Mouse (Mus musculus): ENCODE measurements around the gene App. TPM values are rescaled to one million over a fixed set of nuclear protein-coding genes. Genes with fewer than 3 reads are reported as not detected.

Gene App
- polyA plus RNA-seq, 1 experiment = 341 TPM

DNA sequence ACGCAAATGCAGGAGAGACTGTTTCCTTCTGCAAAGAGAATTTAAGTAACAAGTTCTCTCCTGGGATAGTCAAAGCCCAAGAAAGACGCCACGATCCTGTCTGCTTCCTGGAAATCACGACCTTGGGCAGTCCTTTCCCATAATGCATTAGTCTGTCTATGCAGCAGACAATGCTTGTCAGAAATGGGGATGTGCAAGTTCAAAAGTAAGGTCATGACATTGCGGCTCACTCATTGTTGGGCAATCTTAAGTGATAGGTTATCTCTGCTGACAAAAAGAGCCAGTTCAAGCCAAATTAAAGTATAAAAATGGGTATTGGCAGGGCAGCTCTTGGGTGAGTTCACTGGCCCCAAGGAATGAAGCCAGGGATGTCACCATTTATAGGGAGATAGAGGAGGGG, 51.6 kb downstream of the App start:
- DNase-seq (ENCODE audit: low spot score) = no peak

- DNase-seq (ENCODE audit: low spot score) = no peak
Measured at GRCm38 (mm10) chr16:85118916-85119315, 54.6 kb downstream of the App start.

DNA sequence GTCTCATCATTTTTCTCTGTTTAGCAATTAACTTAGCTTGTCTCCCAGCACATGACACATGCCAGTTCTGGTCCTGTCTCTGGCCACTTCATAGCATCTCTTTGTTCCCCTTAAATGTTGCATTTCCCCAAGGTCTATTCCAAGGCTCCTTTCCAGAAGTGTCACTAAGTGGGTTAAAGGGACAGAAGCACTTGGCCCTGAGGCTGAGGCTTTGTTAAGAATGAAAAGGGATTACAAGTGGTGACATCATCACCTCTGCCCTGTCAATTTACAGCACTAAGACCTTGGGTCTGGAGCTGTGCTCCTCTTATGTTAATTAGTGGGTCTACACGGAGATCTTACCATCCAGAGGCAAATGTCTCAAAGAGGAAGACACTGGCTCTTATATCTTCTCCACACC, 56.0 kb downstream of the App start:
- DNase-seq (ENCODE audit: low spot score) = no peak

GRCm38 (mm10) chr16:85115837-85116236, 57.7 kb downstream of the App start:
- no peak for DNase-seq (ENCODE audit: low spot score)

DNA sequence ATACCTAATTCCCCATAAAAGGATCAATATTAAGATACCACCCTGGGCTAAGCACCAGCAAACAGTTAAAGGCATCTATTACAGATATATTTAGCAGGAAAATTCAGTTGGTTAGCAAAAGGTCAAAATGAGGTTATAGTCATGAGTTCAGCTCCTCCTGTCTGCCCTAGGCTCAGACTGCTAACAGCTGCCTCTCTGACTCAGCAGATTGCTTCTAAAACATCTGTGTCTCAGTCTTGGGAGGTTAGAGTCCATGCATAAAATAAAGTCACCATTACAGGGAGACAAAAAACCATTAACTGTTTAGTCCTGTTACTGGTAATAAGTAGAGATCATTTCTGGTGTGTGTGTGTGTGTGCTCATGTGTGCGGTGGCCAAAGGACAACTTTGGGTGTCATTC, 58.8 kb downstream of the App start:
- DNase-seq (ENCODE audit: low spot score) = no peak

DNA sequence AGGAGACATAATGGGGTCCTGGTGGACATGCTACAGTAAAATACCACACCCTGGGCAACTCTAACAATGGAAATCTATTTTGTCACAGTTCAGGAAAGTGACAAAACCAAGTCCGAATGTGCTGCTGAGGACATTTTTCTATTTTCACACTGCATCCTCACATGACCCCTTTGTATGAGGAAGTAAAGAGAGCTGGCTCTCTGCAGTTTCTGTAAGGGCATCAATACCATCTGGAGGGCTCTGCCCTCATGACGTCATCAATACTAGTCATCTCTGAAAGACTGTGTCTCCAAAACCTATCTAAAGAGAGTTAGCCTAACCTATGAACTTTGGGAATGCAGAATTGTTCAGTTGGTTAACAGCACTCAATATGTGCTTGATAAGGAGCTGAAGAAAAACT, 59.6 kb downstream of the App start:
- no peak for DNase-seq (ENCODE audit: low spot score)

DNA sequence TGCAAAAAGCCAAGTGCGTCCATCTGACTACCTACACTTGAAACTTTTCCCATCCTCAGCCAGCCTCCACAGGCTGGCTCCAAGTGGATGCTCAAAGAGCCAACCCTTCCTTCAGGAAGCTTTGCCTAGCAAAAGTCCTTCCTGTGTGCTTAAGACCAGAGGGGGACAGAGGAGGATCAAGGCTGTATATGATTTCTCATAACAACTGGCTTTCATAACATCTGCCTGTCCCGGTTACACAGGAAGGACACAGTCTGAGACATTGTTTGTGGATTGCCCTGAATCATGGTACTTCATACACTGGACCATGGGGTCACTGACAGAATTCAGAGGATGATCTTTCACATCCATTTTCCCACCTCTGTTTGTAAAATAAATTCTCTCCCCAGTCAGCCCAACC, 61.3 kb downstream of the App start:
- DNase-seq (ENCODE audit: low spot score) = no peak

DNA sequence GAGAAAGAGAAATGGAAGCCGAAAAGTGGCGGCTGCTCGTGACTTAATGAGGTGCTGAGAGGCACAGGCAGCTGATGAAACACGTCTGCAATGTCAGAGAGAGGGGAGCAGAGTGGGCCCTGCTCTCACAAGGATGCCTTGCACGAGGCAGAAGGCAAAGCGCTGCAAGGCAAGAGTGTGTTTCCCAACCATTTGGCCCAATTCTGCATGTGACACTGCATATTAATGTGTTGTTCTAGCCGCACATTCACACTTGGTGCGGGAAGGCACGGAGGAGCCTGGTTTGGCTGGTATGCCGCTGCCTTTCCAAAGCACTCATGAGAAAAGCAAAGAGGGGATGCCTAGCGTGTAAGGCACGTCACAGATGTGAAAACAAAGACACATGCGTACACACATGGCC, 63.1 kb downstream of the App start:
- no peak for DNase-seq (ENCODE audit: low spot score)

DNA sequence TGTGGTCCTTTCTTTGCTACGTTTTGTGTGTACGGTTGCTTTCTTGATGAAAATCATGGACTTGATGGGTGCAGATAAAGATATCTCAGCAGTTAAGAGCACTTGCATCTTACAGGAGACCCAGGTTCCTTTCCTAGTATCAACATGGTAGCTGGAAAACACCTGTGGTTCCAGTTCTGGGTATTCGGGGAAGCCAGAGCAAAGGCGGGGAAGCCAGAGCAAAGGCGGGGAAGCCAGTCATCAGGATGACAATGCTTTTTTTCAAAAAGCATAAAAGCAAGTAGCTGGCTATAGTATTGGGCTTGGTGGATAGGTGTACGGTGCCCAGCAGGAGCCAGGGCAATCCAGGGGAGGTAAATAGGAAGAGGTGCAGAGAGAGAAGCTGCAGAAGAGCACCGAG, 65.1 kb downstream of the App start:
- DNase-seq (ENCODE audit: low spot score) = no peak

- no peak for DNase-seq (ENCODE audit: low spot score)
Measured at GRCm38 (mm10) chr16:85106644-85107323, 66.8 kb downstream of the App start.

GRCm38 (mm10) chr16:85105603-85106002, 68.0 kb downstream of the App start:
- DNase-seq (ENCODE audit: low spot score) = no peak

GRCm38 (mm10) chr16:85103116-85103787, 70.3 kb downstream of the App start:
- DNase-seq (ENCODE audit: low spot score) = no peak

DNA sequence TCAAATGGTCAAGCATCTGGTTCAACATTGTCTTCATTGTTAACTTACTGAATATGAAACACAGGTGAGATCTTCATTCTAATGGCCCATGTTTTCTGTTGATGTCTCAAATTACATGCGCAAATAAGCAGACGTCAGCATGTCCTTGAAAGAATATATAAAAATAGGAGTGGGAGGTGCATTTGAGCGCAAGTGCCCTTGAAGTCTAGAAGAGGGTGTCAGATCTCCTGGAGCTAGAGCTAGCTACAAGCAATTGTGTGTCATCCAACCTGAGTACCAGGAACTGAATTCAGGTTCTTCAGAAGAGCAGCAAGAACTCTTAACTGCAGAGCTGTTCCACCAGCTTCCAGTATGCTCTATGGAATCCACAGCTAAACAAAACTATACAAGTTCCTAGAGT, 72.0 kb downstream of the App start:
- DNase-seq (ENCODE audit: low spot score) = no peak

DNA sequence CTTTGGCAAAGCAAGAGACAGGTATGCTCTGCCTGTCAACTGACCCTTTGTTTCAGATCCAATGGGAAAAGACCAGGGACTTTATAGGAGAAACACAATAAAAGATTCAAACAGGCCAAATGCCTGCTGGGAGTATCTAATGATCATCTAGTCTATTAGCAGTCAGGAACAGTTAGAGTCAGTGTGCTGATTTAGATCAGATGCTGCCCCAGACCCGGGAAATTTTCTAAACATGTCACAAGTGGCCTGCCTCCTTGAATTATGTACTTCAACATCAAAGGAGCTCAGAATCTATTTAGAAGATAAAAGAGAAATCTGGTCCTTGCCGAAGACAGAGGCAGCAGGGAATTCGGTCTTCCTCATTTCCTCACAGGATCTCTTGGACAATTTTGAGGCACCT, 72.8 kb downstream of the App start:
- DNase-seq (ENCODE audit: low spot score) = no peak

DNA sequence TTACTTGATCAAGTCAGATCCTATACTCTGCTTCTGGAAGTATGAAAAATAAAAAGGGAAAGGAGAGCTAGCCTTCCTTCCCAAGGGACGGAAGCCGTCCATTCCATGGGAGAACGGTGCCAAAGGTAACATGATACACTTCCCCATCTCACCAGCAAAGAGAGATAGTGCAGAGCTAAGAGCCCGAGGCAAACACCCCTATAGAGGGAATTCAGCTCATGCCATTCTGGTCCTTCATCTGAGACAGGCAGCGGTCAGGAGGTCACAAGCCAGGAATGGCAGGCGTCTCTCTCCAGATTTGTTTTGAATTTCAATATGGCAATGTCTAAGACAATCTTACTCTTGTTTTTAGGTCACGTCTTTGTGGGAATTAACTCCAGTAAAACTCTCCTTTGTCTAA, 74.1 kb downstream of the App start:
- no peak for DNase-seq (ENCODE audit: low spot score)

DNA sequence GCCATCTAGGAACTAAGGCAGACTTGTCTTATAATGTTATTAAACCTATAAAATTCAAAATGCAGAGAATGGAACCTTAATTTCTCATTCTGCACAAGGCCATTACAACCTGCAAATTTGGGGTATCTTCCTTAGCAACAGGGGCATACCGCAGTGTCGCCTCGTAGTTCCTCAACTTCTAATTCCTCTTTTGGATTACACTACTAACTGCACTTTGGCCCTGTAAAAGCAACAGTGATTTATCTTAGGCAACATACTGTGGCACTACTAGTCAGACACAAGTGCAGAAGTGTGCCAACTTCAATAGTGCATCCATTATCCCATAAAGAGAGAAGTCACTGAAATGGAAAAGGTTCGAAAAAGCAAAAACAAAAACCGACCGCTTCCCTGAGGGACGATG, 74.5 kb downstream of the App start:
- no peak for DNase-seq (ENCODE audit: low spot score)

DNA sequence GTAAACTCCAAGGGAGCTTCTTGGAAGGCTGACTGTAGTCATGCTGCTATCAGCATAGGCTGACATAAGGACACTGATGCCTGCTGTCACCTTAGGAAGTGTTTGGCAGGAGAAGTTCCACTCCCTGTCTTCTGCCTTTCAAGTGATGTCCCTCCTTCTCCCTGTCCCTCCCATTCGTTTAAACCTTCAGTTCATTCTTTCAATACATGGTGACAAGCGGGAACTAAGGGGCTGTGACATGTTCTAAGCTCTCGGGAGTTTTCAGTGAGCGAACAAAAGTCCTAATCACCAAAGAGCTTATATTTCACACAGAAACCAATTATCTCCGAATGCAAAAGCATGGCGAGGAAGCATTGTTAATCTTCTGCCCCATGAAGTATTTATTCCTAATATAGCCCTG, 77.2 kb downstream of the App start:
- no peak for DNase-seq (ENCODE audit: low spot score)

GRCm38 (mm10) chr16:85095923-85096322, 77.6 kb downstream of the App start:
- DNase-seq (ENCODE audit: low spot score) = no peak

DNA sequence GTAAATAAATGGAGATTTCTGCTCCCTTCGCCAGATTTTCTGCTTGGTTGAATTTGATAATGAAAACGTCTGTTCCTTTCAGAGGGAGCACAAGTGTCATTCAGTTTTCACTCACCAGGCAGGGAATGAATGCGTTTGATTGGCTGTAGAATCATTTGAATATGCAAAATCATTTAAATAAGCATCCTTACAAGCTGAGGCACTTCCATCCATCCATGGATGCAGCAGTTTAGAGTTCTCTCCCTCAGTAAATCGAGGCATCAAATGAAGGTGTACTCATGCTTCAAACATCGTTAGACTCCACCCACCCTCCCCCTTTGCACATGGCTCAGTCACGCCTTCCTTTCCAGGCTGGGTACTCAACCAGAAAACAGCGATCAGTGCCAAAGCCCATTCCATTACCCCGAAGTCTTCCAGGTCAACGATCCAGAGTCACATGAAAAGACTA, 80.9 kb downstream of the App start:
- no peak for DNase-seq (ENCODE audit: low spot score)

DNA sequence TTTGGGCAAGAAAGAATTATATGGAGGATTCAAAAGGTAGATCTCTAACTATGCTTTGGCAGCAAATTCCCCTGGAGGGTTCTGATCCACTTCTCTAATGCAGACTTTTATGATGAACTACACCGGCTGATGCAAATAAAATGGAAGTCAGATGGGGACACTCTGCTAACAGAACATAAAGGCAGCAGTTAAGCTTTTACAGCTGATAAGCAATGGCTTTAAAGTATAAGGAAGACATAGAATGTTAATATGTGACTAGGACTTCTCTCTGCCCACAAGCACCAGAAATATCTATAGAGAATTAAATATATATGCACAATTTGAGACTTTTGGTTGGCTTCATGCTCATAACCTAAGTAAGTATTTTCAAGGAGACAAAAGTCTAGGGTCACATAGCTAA, 81.4 kb downstream of the App start:
- DNase-seq (ENCODE audit: low spot score) = no peak

DNA sequence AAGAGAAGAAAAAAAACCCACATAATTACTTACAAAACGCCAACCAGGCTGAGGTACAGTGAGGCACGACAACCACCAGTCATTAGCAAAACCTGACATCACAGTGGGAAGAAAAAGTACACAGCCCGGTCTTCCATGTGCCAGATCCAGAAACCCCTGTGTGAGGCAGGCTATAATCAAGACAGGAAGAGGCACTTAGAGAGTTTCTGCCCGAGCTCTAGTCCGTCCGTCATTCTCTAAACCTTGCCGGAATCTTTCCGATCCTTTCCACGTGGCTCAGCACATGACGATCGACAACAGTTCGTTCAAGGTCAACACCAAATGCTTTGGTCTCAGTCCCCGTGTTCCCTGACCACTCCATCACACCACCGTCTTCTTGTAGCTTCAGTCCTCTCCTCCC, 82.6 kb downstream of the App start:
- no peak for DNase-seq (ENCODE audit: low spot score)

GRCm38 (mm10) chr16:85088126-85088525, 85.4 kb downstream of the App start:
- no peak for DNase-seq (ENCODE audit: low spot score)

DNA sequence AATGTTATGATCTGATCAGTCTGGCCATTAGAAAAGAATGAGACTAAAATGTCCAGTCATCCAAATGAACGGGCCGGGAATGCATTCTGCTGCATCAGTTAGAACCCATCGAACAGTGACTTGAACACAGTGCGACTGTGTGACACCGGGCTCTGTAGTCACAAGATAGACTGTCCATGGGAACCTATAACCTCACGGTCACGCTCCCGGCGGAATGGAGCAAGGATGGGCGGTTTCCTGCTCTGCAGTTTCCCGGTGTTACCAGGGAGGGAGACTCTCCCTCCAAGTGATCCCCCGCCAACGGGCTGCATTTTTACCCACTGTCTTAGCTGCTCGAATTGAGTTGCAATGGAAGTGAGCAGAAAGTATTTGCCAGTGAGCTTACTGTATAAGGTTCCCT, 87.3 kb downstream of the App start:
- no peak for DNase-seq (ENCODE audit: low spot score)

GRCm38 (mm10) chr16:85085902-85086301, 87.7 kb downstream of the App start:
- DNase-seq (ENCODE audit: low spot score) = no peak

All from urinary bladder, adult 2 months (tissue).